Mouse (Mus musculus): ENCODE data around the gene Kif5c.

Kif5c gene

GRCm38 (mm10) chr2:49747670-49748069 lies 128.6 kb downstream of the Kif5c start:
- peak; percentile 42 for DNase-seq (ENCODE audit: low spot score)

- peak; percentile 69 for DNase-seq (ENCODE audit: low spot score)
Measured at GRCm38 (mm10) chr2:49748628-49749342, 129.7 kb downstream of the Kif5c start.

- no peak for DNase-seq (ENCODE audit: low spot score)
Measured at GRCm38 (mm10) chr2:49749730-49750576, 130.9 kb downstream of the Kif5c start.

- no peak for DNase-seq (ENCODE audit: low spot score)
Measured at GRCm38 (mm10) chr2:49751544-49752210, 132.6 kb downstream of the Kif5c start.

- DNase-seq (ENCODE audit: low spot score), result no peak
Measured at GRCm38 (mm10) chr2:49752211-49752607, 133.1 kb downstream of the Kif5c start.

GRCm38 (mm10) chr2:49753062-49753461 lies 134.0 kb downstream of the Kif5c start:
- DNase-seq (ENCODE audit: low spot score), result no peak

GRCm38 (mm10) chr2:49755054-49755453 lies 136.0 kb downstream of the Kif5c start:
- DNase-seq (ENCODE audit: low spot score), result peak; percentile 81

GRCm38 (mm10) chr2:49757616-49758015 lies 138.5 kb downstream of the Kif5c start:
- DNase-seq (ENCODE audit: low spot score), result no peak

GRCm38 (mm10) chr2:49764331-49764946 lies 145.3 kb downstream of the Kif5c start:
- peak; percentile 84 for DNase-seq (ENCODE audit: low spot score)

GRCm38 (mm10) chr2:49768916-49769315 lies 149.8 kb downstream of the Kif5c start:
- DNase-seq (ENCODE audit: low spot score), result no peak

- no peak for DNase-seq (ENCODE audit: low spot score)
Measured at GRCm38 (mm10) chr2:49770440-49770839, 151.3 kb downstream of the Kif5c start.

- no peak for DNase-seq (ENCODE audit: low spot score)
Measured at GRCm38 (mm10) chr2:49771172-49771571, 152.1 kb downstream of the Kif5c start.

- DNase-seq (ENCODE audit: low spot score), result no peak
Measured at GRCm38 (mm10) chr2:49773194-49773931, 154.3 kb downstream of the Kif5c start.

GRCm38 (mm10) chr2:49774180-49774579 lies 155.1 kb downstream of the Kif5c start:
- no peak for DNase-seq (ENCODE audit: low spot score)

- no peak for DNase-seq (ENCODE audit: low spot score)
Measured at GRCm38 (mm10) chr2:49775187-49775586, 156.1 kb downstream of the Kif5c start.

- DNase-seq (ENCODE audit: low spot score), result peak; percentile 54
Measured at GRCm38 (mm10) chr2:49775735-49776134, 156.6 kb downstream of the Kif5c start.

- no peak for DNase-seq (ENCODE audit: low spot score)
Measured at GRCm38 (mm10) chr2:49776407-49776806, 157.3 kb downstream of the Kif5c start.

- no peak for DNase-seq (ENCODE audit: low spot score)
Measured at GRCm38 (mm10) chr2:49787376-49788050, 168.4 kb downstream of the Kif5c start, which contains the start of gene Lypd6b. Lypd6b (plus strand) TSS chr2:49787688.

GRCm38 (mm10) chr2:49788051-49788418 lies 168.9 kb downstream of the Kif5c start:
- no peak for DNase-seq (ENCODE audit: low spot score)

GRCm38 (mm10) chr2:49788643-49789042 lies 169.5 kb downstream of the Kif5c start:
- no peak for DNase-seq (ENCODE audit: low spot score)

- no peak for DNase-seq (ENCODE audit: low spot score)
Measured at GRCm38 (mm10) chr2:49789078-49789477, 170.0 kb downstream of the Kif5c start.
